Mouse (Mus musculus): ENCODE results near the gene G6pc2. TPM values are rescaled to one million over a fixed set of nuclear protein-coding genes. Genes with fewer than 3 reads are reported as not detected.

The G6pc2 gene
- total RNA-seq (2021), result not detected
- long read RNA-seq, result 0 reads

- DNase-seq (ENCODE audit: low spot score in 2 of 2), result no peak
Measured at GRCm38 (mm10) chr2:69210773-69211172, at the start of gene G6pc2. G6pc2 (plus strand) TSS chr2:69211073.

DNA sequence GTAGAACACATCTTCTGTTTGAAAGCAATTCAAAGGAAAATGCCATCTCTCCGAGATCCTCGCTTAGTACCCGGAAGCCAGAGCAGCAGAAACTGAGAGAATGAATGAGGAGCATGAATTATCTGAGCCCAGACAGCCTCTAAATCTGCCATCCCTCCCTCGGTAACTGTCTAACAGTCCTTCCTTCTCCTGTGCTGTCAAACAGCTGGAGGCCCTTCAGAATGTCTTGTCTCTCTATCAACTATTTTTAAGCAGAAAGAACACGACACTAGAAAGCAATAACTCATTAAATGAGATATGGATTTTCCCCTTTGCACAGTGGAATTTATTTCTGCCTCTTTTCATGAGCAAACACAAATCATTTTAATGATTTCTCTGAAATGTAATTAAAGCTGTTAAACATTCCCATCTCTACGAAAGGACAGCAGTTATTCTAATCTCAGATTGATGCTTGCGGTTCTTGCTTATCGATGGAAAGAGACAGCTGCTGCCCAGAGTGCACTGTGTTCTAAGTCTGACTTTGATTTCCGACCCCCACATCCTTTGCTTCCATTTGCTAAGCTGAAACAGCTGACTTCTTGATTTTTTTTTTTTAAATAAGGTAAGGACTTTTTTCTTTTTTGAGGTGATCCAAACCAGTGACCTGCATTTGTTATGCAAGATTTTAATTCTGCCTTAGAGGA is 40.3 kb upstream of the G6pc2 start:
- DNase-seq (ENCODE audit: low spot score in 2 of 2), result no peak

GRCm38 (mm10) chr2:69175296-69175695 is 35.6 kb upstream of the G6pc2 start:
- no peak for DNase-seq (ENCODE audit: low spot score in 2 of 2)

- no peak for DNase-seq (ENCODE audit: low spot score in 2 of 2)
Measured at GRCm38 (mm10) chr2:69179721-69180120, 31.2 kb upstream of the G6pc2 start.

- DNase-seq (ENCODE audit: low spot score in 2 of 2), result no peak
Measured at GRCm38 (mm10) chr2:69187990-69188389, 22.9 kb upstream of the G6pc2 start.

GRCm38 (mm10) chr2:69188732-69189131 is 22.1 kb upstream of the G6pc2 start:
- DNase-seq (ENCODE audit: low spot score in 2 of 2), result no peak

GRCm38 (mm10) chr2:69189222-69189621 is 21.7 kb upstream of the G6pc2 start:
- no peak for DNase-seq (ENCODE audit: low spot score in 2 of 2)

GRCm38 (mm10) chr2:69191059-69191458 is 19.8 kb upstream of the G6pc2 start:
- DNase-seq (ENCODE audit: low spot score in 2 of 2), result no peak

DNA sequence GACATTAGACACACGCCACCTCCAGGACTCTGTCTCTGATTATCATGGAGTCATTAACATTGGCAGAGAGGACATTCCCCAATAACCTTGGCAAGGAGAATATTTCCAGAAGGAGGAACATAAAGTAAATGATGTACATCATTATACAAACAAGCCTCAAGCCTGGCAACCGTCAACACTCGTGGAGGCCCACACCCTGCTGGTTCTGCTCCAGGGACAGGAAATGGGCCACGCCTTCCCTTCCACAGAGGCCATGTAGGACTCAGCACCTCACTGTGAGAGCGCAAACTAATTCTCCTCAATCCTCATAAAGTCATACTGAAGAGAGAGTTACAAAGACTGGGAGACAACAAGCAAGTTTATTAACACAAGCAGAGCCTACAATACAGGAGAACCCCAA is 17.3 kb upstream of the G6pc2 start:
- DNase-seq (ENCODE audit: low spot score in 2 of 2), result no peak

DNA sequence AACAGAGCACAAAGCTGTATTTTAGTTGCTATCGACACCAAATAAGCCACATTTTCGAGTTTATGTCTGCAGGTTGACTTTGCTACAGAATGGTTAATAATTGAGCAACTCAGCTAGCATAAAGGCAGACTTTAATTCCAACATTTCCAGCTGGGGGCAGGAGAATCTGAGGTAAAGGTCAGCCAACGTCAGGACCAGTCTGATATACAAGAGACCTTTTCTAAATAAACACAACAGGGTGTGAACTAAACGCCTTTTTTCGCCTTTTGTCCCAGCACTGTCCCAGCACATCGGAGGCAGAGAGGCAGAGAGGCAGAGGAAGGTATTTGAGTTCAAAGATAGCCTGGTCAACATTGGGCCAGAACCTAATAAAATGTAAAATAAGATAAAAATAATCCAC is 5.7 kb upstream of the G6pc2 start:
- no peak for DNase-seq (ENCODE audit: low spot score in 2 of 2)

GRCm38 (mm10) chr2:69205791-69206351 is 5.0 kb upstream of the G6pc2 start, which contains the start of gene Spc25:
Spc25 (minus strand) TSS chr2:69206194.
- DNase-seq (ENCODE audit: low spot score in 2 of 2), result peak; percentile 79 to 88

DNA sequence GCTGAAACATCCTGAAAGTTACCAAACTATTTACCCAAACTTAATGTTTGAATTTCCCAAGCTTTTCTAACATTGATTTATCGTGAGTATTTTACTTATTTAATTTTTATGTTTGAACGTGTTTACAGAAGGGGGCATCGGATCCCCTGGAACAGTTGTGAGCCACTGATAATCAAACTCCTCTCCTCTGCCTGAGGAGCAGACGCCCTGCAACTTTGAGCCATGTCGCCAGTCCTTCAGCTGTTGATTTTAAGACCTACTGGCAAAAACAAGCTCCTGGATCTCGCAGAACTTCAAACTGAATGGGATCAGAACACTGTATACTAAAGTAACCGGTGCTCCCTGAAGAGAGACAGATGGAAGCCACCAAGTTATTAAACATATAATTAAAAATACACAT is 4.3 kb upstream of the G6pc2 start:
- DNase-seq (ENCODE audit: low spot score in 2 of 2), result no peak

DNA sequence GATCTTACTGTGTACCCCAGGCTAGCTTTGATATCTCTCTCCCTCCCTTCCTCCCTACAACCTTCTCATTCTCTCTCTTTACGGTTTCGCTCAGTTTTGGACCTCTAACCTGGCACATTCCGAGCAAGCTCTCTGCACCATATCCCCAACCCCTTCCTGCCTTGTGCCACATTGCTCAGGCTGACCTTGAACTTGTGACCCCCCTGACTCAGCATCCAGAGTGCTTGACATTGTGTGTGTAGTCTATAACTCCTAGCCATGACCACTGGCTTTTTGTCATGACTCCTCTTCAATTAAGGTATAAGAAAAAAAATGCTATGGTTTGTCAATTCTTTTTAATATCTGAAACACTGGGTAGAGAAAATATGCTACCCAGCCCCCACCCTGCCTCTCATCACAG is 1.2 kb upstream of the G6pc2 start:
- no peak for DNase-seq (ENCODE audit: low spot score in 2 of 2)

DNA sequence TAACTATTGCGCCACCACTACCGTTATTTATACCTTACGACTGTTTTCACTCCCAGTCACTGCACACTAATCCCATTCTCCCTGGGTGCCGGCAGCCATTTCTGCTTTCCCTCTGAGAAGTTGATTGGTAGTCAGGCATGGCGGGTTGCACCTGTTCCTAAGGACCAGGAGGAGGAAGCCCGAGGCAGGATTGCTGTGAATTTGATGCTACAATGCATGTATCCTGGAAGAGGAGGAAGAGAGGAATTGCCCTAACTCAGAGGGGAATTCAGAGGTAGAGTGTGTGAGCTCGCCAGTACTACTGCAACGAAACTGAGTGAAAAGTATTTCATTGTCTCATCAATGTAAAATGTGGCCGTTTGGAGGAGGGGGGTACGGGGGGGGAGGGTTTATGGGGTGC is 1.8 kb downstream of the G6pc2 start:
- DNase-seq (ENCODE audit: low spot score in 2 of 2), result no peak

- no peak for DNase-seq (ENCODE audit: low spot score in 2 of 2)
Measured at GRCm38 (mm10) chr2:69215242-69215641, 4.4 kb downstream of the G6pc2 start.

GRCm38 (mm10) chr2:69221868-69222416 is 11.1 kb downstream of the G6pc2 start:
- no peak for DNase-seq (ENCODE audit: low spot score in 2 of 2)

DNA sequence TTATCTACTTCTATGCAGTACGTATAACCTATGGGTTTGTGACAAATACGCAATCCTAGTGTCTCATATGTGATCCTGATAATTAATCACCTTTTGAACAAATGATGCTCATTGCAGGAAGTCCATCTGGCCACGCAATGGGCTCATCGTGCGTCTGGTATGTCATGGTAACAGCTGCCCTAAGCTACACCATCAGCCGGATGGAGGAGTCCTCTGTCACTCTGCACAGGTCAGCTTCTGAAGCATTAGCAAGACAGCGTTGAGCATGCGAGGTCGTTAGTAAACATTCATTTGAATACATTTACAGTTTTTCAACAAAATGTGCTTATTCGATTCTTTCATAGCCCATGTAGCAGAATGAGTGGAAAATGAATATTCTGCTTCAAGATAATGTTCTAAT is 11.9 kb downstream of the G6pc2 start:
- no peak for DNase-seq (ENCODE audit: low spot score in 2 of 2)

- no peak for DNase-seq (ENCODE audit: low spot score in 2 of 2)
Measured at GRCm38 (mm10) chr2:69224724-69225123, 13.9 kb downstream of the G6pc2 start.

- no peak for DNase-seq (ENCODE audit: low spot score in 2 of 2)
Measured at GRCm38 (mm10) chr2:69226876-69227275, 16.0 kb downstream of the G6pc2 start.

DNA sequence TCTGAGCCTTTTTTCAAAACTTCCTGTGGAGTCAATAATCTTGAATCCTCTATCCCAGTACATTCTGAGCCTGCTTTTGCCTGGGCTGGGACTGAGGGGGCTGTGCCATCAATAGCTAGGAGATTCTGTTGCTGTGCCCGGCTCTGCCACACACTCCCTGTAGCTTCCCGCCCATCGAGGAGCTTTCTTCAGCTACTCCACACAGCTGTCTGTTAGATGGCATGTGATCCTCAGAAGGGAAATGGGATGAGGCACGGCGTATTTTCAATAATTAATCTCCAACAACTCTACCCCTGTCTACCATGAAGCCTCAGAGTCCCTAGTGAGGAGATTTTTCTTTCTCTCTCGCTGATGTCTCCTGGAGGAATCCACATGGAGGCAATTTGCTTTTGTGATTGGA is 17.8 kb downstream of the G6pc2 start:
- DNase-seq (ENCODE audit: low spot score in 2 of 2), result no peak

DNA sequence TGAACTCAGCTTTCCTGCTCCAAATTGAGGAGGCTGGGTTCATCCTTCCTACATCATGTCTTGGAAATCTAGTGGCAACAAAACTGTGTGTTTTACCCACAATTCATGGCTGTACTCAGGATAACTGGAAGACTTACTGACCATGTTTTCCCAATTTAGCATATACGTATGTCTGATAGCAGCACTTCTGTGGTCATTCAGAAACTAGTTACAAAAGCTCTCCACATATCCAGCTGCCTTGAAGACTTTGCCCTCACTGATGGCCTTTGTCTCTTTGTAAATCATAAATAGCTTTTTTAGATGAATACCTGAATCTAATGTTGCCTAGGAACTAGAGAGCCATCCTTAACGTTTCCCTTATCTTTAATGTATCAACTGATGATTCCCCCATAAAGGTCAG is 19.3 kb downstream of the G6pc2 start:
- DNase-seq (ENCODE audit: low spot score in 2 of 2), result no peak

DNA sequence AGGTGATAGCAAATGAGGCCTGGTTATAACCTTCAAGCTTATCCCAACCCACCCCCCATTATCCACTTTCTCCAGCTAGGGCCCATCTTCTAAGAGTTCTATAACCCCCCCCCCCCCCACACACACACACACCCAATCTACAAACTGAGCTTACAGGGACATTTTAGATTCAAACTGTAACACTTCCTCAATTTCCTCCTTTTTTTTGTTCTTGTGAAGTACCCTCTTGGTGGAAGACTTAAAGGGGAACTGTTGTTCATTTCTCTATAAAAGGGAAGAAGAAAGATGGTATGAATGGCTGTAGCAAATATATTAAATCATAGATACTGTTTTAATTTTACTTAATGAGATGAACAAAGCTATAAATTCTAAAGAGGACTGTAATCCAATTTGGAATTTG is 21.2 kb downstream of the G6pc2 start:
- DNase-seq (ENCODE audit: low spot score in 2 of 2), result no peak
